Mouse (Mus musculus) spleen, adult 2 months (tissue): ENCODE results near the gene Casp3. TPM values are rescaled to one million over a fixed set of nuclear protein-coding genes. Genes with fewer than 3 reads are reported as not detected.
A peak's percentile ranks its signal among the peaks of the same experiment; 100 is the strongest.

Source experiments
- DNase-seq, 2 experiments: peaks; one replicate each; pipeline versions ENCODE4 v3.0.0 to v3.0.0-alpha.2; 2012 to 2021; ENCODE audit warnings: low spot score in 2 of 2, low read depth in 1 of 2
- H3K27ac ChIP-seq: fragments of 200-500 bp; 2 replicates; pipeline ENCODE4 v1.5.1; 2012; ENCODE audit warnings: low read length, inconsistent platforms; ENCODE audit not compliant: insufficient read depth
- H3K27me3 ChIP-seq: fragments of 200-500 bp; 2 replicates; pipeline ENCODE4 v1.6.1; 2012; ENCODE audit warnings: mild to moderate bottlenecking, moderate library complexity, low read length, inconsistent platforms; ENCODE audit not compliant: control insufficient read depth, insufficient read depth
- H3K36me3 ChIP-seq: fragments of 200-500 bp; 2 replicates; pipeline ENCODE4 v1.6.1; 2012; ENCODE audit warnings: mild to moderate bottlenecking, low read length, inconsistent platforms; ENCODE audit not compliant: control insufficient read depth, insufficient read depth
- H3K4me1 ChIP-seq: fragments of 200-500 bp; 2 replicates; pipeline ENCODE4 v1.6.1; 2011; ENCODE audit warnings: inconsistent platforms; ENCODE audit not compliant: control insufficient read depth, insufficient read depth, insufficient read length
- H3K4me3 ChIP-seq: fragments of 200-500 bp; 2 replicates; pipeline ENCODE4 v1.5.1; 2011; ENCODE audit warnings: mild to moderate bottlenecking, inconsistent platforms; ENCODE audit not compliant: insufficient read depth, insufficient read length; ENCODE audit errors: extremely low read depth
- CTCF ChIP-seq: fragments of 200-500 bp; IDR thresholded peaks from 2 replicates; pipeline ENCODE4 v1.5.1; 2011; ENCODE audit warnings: mild to moderate bottlenecking, inconsistent platforms; ENCODE audit not compliant: insufficient read depth, insufficient read length, insufficient replicate concordance; ENCODE audit errors: extremely low read depth
- POLR2A ChIP-seq: fragments of 200-500 bp; IDR thresholded peaks from 2 replicates; pipeline ENCODE4 v1.6.1; 2011; ENCODE audit warnings: low read depth, low read length, inconsistent platforms
- WGBS: fragments of 180-500 bp; shearing (Covaris S2); methylation state at CpG from one replicate; pipeline ENCODE4 v1.1.7; 2018; 5-methylcytosine and 5-hydroxymethylcytosine counted together
- polyA plus RNA-seq: library from polyadenylated mRNA; depleted of rRNA; stranded (reverse); fragments of >200 nt; gene quantifications from 2 replicates; pipeline ENCODE4 v1.2.3, GENCODE M21; 2012; rRNA removed

Gene Casp3
- 4.1 and 5.0 TPM in 2 replicates for polyA plus RNA-seq

DNA sequence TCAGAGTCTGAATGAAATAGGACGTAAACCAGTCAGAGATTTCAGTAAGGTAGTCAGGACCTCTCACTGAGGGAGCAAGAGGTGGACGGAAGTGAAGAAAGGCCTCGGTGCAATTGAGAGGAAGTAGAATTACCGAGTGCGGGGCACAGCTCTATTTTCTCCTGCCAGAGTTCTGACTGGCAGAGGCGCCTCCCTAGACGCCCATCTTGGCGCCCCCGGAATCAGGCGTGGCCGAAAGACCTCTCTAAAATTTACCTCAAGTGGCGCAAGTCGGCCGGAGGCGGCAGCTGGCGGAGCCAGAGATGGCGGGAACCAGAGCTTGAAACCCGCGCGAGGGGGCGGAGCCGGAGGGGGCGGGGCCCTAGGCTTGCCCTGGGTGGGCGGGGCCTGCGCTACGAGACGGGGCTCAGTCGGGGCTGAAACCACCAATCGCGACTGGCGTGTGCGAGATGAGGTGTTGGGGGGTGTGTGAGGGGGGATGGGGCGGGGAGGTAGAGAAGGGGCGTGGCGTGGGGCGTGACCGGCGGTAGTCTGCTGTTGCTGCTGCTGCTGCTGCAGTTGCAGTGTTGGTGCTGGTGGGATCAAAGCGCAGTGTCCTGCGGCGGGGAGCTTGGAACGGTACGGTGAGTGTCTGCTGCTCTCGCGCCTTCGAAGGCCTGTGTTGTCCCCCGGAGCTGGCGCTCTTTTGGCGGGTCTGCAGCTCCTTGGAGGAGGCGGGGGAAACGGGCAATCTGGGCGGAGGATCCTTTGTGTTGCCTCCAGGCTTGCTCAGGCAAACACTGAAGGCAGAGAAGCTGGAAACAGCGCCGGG lies at the start of gene Casp3, which contains the start of gene Primpol:
TSS of gene Casp3 (plus strand) at position 413 of the 811 bp plus-strand sequence.
TSS of gene Primpol (minus strand) at position 334 of the 811 bp plus-strand sequence.
- peak; percentile 91 to 94 for DNase-seq
- peak within 1 kb of the TSS; percentile 93 for H3K4me3 ChIP-seq
- peaks cover 3% of the 10 kb centered on the region; the same call in 1 of the 2 replicates for H3K4me1 ChIP-seq
- no peaks in the 10 kb centered on the region for H3K27me3 ChIP-seq
- H3K27ac ChIP-seq, result peak within 1 kb of the TSS; percentile 81
- WGBS, result under 1% methylated on average over 54 of the region's 54 CpGs
- H3K36me3 ChIP-seq, result no peaks in the 10 kb centered on the region
- TF ChIP-seq CTCF (no peak), POLR2A (peak; percentile 92)

DNA sequence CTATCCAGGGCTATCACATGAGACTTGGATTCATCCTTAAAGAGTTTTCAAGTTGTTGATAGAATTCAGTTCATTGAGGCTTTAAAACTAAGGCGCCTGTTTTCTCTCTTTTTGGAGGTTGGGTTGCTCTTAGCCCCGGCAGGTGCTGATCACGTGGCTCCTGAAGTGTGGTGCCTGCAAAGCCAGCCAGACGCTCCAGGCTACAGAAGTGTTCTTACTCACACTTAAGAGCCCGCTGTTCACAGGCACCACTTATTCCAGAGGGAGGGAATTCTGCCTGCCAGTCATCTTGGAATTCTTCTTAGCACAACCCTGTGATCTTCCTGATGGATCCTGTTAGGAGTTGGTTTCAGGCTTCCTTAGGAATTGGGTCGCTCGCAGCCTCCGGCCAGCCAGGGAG lies 49.1 kb upstream of the Casp3 start:
- Histone ChIP-seq H3K27me3 (no peaks in the 10 kb centered on the region), H3K36me3 (no peaks in the 10 kb centered on the region), H3K4me1 (no peaks in the 10 kb centered on the region), H3K4me3 (no peak overlapping the region), H3K27ac (no peak overlapping the region)
- DNase-seq, result no peak
- no peak for TF ChIP-seq POLR2A
- TF ChIP-seq CTCF, result no peak
- WGBS, result 95% methylated on average over 8 of the region's 8 CpGs

- DNase-seq, result no peak
- Histone ChIP-seq H3K36me3 (no peaks in the 10 kb centered on the region; the same call in none of the 2 replicates), H3K27ac (no peak overlapping the region), H3K4me3 (no peak overlapping the region), H3K4me1 (no peaks in the 10 kb centered on the region), H3K27me3 (no peaks in the 10 kb centered on the region)
- TF ChIP-seq POLR2A, result no peak
- 84% methylated on average over 2 of the region's 2 CpGs for WGBS
These were observed 48.1 kb upstream of the Casp3 start for GRCm38 (mm10) chr8:46568942-46569341.

DNA sequence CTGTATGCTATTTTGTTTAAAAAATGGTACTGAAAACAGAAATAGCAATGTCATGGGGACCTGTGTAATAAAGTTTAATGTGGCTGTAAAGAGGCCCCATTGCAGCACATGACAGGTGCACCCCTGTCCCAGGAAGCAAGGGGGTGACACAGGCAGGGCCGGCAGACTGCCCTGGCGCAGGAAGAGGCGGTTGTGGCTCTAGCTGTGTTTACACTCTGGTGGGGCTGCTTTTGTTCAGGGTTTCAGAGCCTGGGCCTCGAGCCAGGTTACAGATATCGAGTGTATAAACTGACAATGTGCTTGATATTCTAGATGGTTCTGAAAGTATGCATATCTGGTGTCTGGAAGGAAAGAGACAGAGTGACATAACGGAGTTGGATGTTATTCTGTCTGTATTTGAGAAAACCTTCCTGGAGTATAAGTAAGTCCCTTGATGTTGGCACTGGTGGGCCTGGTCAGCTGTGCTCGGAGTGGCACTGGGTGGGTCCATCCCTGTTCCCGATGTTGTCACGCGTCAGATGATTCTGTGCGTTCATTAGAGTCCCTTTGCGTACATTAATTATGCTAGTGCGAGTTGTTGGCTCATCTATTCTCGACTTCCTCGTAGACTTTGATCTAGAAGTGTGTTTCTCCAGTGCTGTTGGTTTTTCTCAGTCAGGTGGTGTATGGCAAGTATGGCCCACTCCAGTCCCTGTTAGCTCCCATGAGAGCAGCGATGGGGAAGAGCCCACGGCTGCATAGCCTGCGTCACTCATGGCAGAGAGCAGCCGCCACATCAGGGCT lies 47.2 kb upstream of the Casp3 start:
- H3K27me3 ChIP-seq, result no peaks in the 10 kb centered on the region
- H3K36me3 ChIP-seq, result peaks cover 2% of the 10 kb centered on the region
- no peak overlapping the region for H3K4me3 ChIP-seq
- TF ChIP-seq POLR2A, result no peak
- TF ChIP-seq CTCF, result no peak
- H3K4me1 ChIP-seq, result no peaks in the 10 kb centered on the region
- 78% methylated on average over 19 of the region's 19 CpGs for WGBS
- no peak overlapping the region for H3K27ac ChIP-seq
- DNase-seq, result no peak

DNA sequence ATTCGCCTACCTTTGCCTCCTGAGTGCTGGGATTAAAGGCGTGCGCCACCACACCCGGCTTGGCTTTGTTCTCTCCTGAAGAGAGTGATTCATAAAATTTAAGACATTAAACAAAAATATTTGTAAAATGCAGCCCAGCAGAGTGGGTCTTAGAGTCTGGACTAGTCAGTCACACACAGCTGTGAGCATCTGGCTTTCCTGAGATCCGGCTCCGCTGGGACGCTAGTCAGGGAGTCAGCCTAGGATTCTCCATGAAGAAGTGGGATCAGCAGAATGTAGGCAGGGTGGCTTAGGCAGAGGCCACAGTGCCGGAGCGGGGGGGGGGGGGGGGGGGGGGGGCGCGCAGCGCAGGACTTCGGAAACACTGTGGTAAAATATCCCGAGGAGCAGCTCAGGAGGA lies 46.4 kb upstream of the Casp3 start:
- TF ChIP-seq CTCF (no peak), POLR2A (no peak)
- Histone ChIP-seq H3K36me3 (peaks cover 2% of the 10 kb centered on the region), H3K27ac (no peak overlapping the region), H3K27me3 (no peaks in the 10 kb centered on the region), H3K4me1 (no peaks in the 10 kb centered on the region), H3K4me3 (no peak overlapping the region)
- WGBS, result 89% methylated on average over 10 of the region's 14 CpGs
- DNase-seq, result no peak

DNA sequence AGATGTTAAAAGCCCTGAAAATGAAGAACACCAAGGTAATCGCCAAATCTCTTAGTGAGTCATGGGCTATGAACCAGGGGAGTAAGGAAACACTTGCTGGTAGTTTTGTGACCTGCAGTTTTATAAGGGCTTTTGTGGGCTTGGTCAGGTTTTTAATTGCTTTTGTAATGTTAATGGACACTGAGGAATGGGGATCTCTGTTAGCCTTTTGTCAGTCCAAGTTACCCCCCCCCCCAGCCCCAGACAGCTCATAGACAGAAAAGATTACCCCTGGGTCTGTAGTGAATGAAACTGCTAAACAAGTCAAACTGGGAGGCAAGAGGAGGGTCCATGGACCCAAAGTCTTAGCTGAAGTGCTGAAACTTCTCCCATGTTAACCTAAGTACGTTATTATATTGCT lies 43.6 kb upstream of the Casp3 start:
- TF ChIP-seq CTCF (no peak), POLR2A (no peak)
- WGBS, result 97% methylated on average over 2 of the region's 2 CpGs

More for the DNA sequence above, 43.6 kb upstream of the Casp3 start:
- no peak overlapping the region for H3K4me3 ChIP-seq
- H3K27me3 ChIP-seq, result no peaks in the 10 kb centered on the region
- no peaks in the 10 kb centered on the region for H3K4me1 ChIP-seq
- H3K36me3 ChIP-seq, result peaks cover 17% of the 10 kb centered on the region
- DNase-seq, result no peak
- no peak overlapping the region for H3K27ac ChIP-seq
